Mouse (Mus musculus): ENCODE results near the gene Dhrs7.
"Not testable (repeated sequence)": the region's sequence is repeated elsewhere in the genome, so short reads cannot be mapped to it uniquely, and the experiment has no call there.

Dhrs7 gene

DNA sequence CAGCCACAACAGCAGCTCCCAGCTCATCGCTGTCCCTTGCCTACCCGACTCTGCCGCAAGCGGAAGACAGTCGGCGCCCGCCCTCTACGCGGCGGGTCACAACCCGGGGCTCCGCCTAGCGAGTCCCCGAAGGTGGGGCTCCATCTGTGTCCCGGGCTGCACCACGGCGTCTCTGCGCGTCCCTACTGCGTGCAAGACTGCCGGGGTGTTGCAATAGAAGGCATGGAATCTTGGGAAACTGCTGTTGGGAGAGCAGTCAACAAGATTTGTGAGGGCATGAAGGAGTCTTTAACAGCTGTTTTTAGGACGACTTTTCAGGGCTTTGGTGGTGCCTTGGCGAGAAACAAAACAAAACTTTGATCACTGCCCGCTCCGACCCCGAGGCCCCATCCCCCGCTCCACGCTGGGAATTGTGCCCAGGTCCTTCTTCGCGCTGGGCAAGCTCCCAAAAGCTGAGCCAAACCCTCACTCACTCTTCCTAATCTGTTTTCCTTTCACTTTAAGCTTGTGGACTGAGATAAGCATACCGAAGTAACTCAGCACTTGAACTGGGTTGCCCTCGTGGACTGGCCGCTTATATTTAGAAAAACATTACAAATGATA lies at the start of gene Dhrs7:
Gene Dhrs7, minus strand, starts transcription at position 175 of the 603 bp plus-strand sequence.
- peak; percentile 83 for DNase-seq

DNA sequence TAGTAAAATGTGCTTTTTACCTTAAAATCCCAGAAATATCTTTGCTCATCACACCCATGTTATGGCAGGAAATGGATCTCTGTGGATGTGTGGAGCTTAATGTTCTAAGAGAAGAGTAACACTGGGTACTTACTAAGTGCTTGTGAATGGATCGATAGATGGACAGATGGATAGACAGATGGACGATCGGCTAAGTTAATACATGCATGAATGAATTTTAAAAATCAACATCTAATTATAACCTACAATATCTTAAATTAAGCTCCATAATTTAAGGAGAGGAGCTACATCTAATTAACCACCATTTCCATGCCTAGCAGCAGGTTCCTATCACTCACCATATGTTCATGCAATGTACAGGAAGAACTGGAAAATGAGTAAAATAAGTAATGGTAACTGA lies 45.3 kb upstream of the Dhrs7 start:
- DNase-seq: no peak

DNA sequence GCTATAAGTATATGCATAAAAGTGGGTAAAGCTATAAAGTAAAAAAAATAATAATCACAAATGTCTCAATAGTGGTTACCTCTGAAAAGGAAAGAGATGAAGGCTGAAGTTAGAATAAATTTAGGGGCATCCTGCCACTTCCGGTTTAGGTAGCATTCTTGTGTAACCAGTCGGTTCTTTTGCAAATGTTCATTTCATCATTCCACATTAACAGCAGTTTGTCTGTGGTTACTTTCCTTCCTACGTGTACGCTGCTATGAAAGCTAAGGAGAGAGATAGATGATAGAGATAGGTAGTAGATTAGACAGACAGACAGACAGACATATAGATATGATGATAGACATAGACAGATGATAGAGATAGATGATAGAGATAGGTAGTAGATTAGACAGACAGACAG lies 39.4 kb upstream of the Dhrs7 start:
- no peak for DNase-seq

DNA sequence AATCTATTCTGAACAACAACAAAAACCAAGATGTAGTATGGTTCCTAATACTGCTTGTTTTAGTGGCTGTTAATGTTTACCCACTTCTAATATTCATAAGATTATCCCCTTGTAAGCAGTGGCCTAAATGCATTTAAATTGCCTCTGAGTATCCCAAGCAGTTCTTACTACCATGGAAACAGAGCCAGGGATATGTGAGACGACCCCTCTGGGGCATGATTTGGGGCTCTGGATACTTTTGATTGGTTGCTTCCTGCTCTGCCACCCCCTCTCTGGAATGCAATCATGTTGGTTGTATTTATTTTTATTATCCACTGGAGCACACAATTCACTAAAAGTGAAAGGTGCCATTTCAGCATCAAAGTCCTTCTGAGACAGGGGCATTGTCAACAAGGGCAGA lies 35.3 kb upstream of the Dhrs7 start:
- no peak for DNase-seq

DNA sequence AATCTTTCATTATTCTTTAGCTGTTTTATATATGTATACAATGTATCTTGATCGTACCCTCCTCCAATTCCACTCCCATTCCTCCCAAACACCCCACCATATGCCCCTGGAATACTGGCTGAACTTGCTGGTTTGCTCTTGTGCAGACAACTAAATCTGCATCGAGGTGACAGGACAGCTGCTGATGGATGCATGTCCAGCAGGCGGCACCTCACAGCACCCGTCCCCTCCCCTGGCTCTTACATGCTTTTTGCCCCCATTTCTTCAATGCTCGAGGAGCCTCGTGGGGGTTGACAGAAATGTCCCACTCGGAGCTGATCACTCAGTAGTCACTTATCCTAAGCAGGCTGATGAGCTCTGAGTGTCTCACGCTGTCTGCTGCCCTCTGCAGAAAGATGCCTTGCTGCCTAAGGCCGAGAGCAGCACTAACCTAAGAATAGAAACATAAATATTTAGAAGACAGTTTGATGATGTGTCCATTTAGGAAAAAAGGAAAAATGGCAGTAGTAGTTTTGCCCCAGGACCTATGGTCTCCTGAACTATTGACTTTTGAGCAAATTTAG lies 30.3 kb upstream of the Dhrs7 start:
- DNase-seq: no peak

DNA sequence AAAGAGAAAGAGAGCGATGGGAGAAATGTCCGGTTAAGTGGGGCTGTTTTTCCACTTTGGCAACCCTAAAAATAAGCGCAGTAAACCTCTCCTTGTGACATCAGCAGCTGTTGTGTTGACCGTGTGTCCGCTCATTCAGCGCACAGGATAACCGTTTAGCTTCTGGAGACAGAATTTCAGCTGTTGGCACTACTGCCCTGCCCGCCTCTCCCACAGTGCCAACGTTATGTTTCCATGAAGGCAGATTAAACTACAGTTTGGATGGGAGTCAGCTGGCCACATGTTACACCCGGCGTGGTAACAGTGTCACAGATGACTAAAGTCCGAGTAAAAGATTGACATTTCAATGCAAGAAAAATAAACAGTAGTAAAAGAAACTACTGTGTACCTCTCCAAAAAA lies 29.7 kb upstream of the Dhrs7 start:
- no peak for DNase-seq

DNA sequence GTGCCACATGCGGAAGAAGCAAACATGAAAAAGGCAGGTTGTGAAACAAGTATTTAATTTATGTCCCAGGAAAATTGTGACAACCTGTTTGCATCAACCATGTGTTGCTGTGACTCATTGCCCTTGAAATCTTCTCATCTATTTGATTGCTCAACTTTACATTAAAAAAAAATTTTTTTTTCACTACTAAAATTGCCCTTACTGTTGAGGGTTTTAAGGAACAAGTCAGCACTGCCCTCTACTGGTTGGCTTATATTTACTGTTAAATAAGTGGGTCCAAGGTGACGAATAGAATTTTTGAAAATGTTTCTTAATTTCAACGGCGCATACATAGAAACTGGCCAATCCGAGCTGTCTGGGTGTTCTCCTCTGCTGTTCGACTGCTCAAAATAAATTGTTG lies 29.2 kb upstream of the Dhrs7 start:
- peak; percentile 59 for DNase-seq

DNA sequence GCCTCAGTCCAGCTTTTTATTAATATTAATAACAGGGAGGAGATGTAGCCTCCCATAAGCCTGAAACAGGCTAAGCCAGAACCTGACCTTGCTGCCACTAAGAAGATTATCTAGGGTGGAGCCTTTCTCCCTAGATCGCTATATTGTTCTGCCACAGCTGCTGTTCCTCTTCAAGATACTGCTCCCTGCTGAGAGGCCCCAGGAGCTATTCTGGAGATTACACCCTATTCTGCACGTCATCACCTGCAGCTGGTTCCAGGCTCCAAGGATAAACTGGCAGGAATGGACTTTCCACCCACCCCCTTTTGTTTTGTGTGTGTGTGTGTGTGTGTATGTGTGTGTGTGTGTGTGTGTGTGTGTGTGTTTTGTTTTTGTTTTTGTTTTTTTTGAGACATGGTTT lies 23.6 kb upstream of the Dhrs7 start:
- DNase-seq: not testable (repeated sequence)

DNA sequence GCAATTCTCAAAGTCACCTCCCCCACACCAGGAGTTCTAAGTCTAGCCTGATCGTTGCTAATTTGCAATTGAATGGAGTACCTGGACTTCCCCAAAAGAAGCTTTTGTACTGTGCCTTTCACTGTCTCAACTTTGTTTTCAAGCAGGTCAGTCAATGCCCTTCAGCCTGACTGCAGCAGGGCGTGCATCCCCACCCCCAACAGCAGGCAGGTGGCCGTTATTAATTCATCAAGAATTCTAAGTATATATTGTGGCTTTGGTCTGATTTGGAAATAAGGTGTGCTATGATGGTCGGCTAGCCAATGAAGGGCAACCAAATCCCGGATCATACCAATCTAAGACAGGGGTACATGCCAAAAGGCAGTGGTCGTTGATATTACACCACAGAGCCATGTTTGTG lies 23.0 kb upstream of the Dhrs7 start:
- DNase-seq: not testable (repeated sequence)

DNA sequence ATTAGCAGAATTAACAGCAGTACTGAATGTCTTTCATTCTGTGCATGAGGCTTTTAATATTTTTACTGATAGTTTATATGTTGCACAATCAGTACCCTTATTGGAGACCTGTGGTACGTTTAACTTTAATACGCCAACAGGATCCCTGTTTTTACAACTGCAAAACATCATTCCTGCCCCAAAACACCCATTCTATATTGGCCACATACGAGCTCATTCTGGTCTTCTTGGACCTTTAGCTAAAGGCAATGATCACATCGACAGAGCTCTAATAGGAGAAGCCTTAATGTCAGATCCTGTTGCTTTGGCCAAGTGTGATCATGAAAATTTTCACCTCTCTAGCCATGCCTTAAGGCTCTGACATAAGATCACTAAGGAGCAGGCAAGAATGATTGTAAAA lies 21.9 kb upstream of the Dhrs7 start:
- DNase-seq: not testable (repeated sequence)

DNA sequence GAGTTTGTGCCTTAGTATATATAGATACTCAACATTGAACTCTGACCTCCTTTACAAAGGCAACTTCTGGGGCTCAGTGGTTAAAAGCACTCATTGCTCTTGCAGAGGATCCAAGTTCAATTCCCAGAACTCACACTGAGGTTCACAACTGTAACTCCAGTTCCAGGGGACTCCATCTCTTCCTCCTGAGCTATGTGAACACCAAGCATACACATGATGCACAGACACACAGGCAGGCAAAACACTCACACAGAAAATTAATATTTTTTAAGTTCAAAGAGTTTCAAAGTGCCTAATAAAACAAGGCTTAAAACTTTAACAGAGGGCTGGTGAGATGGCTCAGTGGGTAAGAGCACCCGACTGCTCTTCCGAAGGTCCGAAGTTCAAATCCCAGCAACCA lies 18.9 kb upstream of the Dhrs7 start:
- DNase-seq: no peak

DNA sequence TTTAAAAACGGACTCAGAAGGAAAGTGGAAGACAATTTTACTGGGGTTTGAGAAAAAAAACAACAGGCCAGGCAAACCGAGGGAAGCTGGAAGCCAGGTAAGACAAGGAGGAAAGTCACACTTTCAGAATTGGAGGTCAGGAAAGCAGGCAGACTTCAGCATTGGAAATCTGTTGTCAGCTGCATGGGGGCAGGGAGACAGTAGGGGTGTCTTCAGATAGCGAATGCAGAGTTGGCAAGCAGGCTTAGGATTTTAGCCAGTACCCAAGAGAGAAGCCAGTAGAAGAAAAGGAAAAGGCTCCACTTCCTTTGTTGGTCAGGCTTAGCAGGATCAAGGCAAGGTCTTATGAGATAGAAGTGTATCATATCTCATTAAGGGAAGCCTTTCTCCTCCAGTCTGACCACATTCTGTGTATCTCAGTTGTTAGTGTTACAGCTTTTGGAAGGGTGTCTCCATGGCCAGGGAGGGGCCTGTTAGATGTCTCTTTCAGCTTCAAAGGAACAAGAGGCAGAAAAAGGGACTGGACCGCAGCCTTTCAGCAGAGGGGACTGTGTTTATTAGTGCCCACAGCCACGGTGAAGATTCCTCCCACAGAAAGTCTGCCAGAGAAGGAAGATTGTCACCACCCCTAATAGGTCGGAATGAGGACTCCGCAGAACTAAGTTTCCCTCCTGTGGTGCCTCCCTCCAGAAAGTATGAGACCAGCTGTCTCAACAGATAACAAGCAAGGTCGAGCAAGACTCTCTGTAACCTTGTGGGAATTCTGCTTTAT lies 18.0 kb upstream of the Dhrs7 start:
- no peak for DNase-seq

DNA sequence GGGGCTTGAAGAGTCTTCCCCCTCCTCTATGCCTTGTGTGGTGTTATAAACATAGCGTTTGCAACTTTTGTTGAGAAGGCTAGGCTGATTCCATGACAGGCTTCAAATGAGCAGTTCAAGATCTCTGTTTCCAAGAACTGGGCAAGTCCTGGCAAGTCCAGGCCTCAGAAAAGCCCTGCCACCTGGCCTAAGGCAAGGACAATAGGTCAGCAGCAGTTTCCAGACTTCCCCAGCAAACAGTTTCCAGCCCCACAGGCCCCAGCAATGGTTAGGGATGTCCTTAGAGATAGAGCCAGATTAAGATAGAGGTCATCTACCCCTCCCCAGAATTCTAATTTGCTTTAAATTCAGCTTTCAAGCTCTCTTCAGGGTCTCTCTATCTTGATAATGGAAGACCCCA lies 17.2 kb upstream of the Dhrs7 start:
- no peak for DNase-seq

DNA sequence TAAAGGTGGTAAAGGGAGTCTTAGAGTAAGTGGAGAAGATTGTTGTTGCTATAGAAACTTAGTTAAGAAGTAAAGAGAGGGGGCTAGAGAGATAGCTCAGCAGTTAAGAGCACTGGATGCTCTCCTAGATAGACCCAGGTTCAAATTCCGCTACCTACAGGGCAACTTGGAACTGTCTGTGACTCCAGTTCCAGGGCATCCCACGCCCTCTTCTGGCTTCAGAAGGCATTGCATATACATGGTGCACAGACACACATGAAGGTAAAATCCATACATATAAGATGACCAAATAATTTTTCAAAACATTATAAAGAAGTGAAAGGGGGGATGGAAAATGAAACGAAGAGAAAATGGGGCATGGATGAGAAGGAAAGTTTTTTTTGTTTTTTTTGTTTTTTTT lies 14.9 kb upstream of the Dhrs7 start:
- no peak for DNase-seq

DNA sequence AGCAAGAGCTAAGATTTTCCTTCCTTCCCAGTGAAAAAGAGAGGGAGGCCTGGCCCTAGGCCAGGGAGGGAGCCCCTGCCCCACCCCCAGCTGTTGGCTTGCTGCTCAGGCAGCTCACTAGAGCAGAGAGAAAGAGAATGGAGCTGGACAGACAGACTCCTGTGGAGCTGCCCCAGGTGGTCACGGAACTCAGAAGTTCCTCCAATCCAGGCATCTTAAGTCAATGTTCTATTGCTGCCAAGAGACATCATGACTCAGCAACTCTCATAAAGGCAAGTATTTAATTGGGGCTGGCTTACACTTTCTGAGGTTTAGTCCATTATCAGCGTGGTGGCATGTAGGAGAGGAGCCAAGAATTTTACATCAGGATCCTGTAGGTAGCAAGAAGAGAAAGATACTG lies 10.1 kb upstream of the Dhrs7 start:
- no peak for DNase-seq

DNA sequence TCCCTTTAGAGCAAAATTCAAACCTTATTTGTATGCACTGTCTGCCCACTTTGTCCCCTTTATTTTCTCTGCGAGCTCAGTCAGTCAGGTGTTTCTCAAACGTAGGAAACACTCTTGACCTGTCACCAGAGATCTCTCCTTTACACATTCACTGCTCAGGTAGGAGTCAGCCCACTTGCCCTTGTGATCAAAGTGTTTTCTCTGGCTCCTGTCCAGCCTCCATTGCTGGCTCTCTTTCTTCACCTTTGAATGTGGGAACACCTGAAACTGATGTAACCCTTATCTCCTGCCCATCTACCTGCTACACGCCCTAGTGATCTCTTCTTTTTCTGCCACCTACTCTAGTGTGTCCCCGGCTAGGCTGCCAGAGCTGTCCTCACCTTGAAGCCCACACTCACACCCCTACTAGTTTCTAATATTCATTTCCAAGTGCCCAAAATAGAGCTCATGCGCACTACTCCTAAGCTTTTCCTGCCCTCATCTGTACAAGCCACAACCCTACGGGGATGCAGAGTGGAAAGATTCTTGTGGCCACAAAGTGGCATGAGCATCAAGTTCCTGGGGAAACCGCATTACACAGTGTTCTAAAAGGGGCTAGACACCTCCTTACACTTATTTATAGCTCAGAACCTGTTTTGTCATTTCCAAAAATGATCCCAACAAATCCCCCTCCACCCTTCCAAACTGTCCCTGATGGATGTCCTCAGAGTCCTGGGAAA lies 9.5 kb upstream of the Dhrs7 start:
- DNase-seq: no peak

DNA sequence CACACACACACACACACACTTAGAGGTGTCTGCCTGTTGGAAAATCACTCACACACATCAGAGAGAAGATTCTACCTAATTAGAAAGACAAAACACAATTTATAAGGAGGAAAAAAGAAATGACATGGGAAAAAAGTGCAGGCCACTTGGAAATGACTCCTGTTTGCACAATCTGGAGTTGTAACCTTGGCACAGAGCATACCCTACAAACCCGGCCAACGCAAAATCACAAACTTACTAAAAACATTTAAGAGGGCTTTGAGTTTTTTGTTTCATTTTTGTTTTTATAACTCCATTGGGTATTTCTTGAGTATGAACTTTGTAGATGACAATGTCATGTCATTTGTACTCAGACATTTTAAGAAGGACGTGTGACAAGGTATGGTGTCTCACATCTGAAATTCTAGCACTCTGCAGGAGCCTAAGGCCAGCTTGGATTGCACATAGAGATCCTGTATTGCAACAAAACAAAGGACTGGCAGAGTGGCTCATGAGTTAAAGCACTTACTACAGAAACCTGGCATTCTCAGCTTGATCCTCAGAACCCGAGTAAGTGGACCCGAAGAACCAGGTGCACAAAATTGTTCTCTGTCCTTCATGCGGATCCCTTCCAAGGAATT lies 6.9 kb upstream of the Dhrs7 start:
- DNase-seq: no peak

DNA sequence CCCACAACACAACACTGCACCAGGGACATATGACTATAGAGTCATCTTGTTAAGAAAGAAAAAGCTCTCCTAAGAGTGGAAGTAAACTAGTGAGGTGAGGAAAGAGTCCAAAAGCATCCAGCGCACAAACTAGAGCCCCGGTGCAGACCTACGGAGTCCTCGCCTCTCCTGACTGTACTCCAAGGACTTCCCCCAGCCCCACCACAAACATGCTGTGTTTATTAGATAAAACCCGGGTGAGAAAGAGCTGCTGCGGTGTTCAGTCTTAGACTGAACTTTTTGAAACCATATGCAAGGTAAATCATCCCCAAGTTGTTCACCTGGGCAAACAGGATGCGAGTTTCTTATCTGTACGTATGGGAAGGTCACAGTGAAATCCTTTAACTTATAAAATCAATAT lies 6.2 kb upstream of the Dhrs7 start:
- DNase-seq: no peak

DNA sequence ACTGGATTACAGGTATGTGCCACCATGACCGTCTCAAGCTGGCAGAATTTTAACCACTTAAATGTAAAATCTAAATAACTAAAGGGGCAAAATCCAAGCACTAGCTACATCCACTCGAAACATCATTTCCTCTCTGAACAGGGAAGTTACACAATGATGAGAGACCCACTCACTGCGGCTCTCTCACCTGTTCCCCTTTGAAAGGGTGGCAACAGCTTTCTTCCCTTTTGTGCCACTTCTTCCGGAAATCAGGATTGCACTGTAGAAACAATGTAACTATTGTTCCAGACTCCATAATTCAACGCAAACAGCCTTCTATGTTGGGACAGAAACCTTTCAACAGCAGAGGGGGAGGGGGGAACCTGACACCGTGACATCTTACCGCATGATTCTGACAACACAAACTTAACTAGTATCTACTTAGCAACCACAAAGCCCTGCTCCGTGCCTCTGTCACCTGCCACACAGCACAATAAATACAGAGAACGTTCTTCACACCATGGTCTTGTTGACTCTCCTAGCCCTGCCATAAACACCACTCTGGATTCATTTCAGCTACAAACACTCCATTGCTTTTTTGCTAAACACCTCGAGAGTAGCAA lies 3.3 kb upstream of the Dhrs7 start:
- DNase-seq: no peak

DNA sequence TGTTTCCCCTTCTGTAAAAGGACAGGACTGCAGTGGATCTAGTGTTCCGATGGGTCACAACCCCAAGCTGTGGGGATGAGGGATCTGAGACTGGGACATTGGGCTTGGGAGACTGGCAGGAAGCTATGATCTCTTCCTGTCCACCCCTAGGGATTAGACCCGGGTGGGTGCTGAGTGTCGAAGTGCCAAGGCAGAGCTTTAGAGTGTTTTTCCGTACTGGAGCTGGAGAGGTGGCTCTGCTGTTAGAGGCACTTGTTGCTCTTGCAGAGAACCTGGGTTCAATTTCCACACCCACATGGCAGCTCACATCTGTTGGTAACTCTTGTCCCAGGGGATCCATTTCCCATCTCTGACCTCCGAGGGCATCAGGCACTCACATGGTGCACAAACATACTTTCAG lies 1.3 kb upstream of the Dhrs7 start:
- no peak for DNase-seq

DNA sequence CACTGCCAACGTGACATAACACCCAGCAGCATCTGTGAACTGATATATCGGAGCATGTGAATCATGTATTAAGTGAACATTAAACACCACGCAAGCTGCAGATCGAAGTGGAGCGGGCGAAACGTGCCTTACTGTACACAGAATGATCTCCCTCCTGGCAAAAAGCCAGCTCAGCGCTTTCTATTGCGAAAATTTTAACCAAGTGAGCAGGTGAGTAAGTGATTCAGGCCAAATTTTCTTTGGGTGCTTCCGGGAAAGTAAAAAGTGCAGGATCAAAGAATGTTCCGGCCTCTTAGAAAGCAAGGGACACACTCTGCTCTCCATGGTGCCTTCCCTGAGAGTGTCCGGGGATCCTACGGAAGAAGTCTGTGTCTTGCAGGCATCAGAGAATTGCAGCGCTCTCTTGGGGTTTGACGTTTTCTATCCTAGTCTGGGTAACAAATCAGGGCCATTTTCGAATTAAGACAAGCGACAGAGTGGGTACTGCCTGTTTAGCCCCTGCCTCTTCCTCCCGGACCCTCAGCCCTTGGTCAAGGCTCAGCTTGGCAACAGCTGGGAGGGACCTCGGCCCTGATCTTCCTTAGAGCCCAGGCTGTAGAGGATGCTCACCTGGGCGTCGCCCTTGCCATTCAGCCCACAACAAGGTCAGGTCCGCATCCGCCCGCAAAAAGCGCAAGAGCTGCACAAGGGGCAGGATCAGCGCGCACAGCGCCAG lies 532 bp downstream of the Dhrs7 start:
- peak; percentile 54 for DNase-seq

DNA sequence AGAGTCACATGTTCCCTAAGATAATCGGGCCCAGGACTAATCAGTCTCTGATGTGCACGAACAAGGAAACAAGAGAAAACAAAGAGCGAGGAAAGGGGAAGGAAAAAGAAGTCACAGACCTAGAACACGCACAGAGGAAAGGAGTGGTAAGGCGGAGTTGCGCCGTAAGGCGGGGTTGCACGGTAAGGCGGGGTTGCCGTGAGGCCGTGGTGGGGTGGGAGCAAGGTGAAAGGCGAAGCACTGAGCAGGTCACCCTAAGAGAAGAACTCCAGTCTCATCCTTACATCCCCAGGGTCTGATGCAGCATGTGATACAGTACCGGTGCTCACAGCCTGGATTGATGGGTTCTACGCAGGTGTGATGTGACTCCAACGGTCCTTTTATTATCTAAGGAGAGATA lies 8.9 kb downstream of the Dhrs7 start:
- no peak for DNase-seq

Data from cerebellum, adult 9-10 months (tissue).